In genomic region chr8:107139704-107140470, GRCm38 (mm10) we compare ENCODE assay signal across 9 mouse cellular contexts. TPM values are rescaled to one million over a fixed set of nuclear protein-coding genes. Genes with fewer than 3 reads are reported as not detected.
A peak's percentile ranks its signal among the peaks of the same experiment; 100 is the strongest.
DNase-seq lines count a peak whose midpoint lies in the region; ATAC-seq lines count a peak whose summit lies in the region.
"Had no signal": no experiment of that assay in that cellular context is flagged by ENCODE, and none has a peak within 500 bp of the region (broad histone marks: within the 10 kb centered on the region; RNA-seq: fewer than 3 reads in every experiment).

No protein-coding gene starts in this region.

- no peak overlapping the region for H3K9ac ChIP-seq in midbrain, embryonic 11.5 days (ENCODE audit: low read length)
- no peak overlapping the region for H3K9ac ChIP-seq in midbrain, embryonic 13.5 days (replicated peaks)
- H3K9ac ChIP-seq: limb, embryonic 12.5 days had no signal

- no peak overlapping the region for H3K4me2 ChIP-seq in midbrain, embryonic 11.5 days
- H3K4me2 ChIP-seq in midbrain, embryonic 13.5 days (replicated peaks): no peak overlapping the region
- H3K4me2 ChIP-seq: limb, embryonic 12.5 days had no signal

- WGBS in midbrain, embryonic 11.5 days: 53% methylated on average over 13 of the region's 13 CpGs
- WGBS in midbrain, embryonic 13.5 days: 56% methylated on average over 13 of the region's 13 CpGs
- WGBS in embryonic facial prominence, embryonic 10.5 days: 52% methylated on average over 13 of the region's 13 CpGs

- H3K9me3 ChIP-seq in midbrain, embryonic 11.5 days (ENCODE audit: control insufficient read depth, low read length): no peaks in the 10 kb centered on the region
- H3K9me3 ChIP-seq in midbrain, embryonic 13.5 days: no peaks in the 10 kb centered on the region
- H3K9me3 ChIP-seq in embryonic facial prominence, embryonic 10.5 days: no peaks in the 10 kb centered on the region
- H3K9me3 ChIP-seq: limb, embryonic 12.5 days had no signal

- peaks cover 2% of the 10 kb centered on the region for H3K4me1 ChIP-seq in midbrain, embryonic 11.5 days (ENCODE audit: control insufficient read depth, insufficient read depth, low read length)
- H3K4me1 ChIP-seq in midbrain, embryonic 13.5 days (replicated peaks): no peaks in the 10 kb centered on the region
- peaks cover 26% of the 10 kb centered on the region for H3K4me1 ChIP-seq in embryonic facial prominence, embryonic 10.5 days

- H3K27ac ChIP-seq in midbrain, embryonic 11.5 days (ENCODE audit: low read depth, low read length): no peak overlapping the region
- H3K27ac ChIP-seq in midbrain, embryonic 13.5 days: no peak overlapping the region
- peak overlapping the region; percentile 40 for H3K27ac ChIP-seq in embryonic facial prominence, embryonic 10.5 days (replicated peaks)
- H3K27ac ChIP-seq: limb, embryonic 12.5 days had no signal

- H3K27me3 ChIP-seq in midbrain, embryonic 11.5 days (ENCODE audit: control insufficient read depth, insufficient read depth, low read length): no peaks in the 10 kb centered on the region
- no peaks in the 10 kb centered on the region for H3K27me3 ChIP-seq in midbrain, embryonic 13.5 days
- no peaks in the 10 kb centered on the region for H3K27me3 ChIP-seq in embryonic facial prominence, embryonic 10.5 days (replicated peaks; ENCODE audit: low read depth, poor library complexity, severe bottlenecking)
- H3K27me3 ChIP-seq: limb, embryonic 12.5 days had no signal

- H3K4me3 ChIP-seq in midbrain, embryonic 11.5 days (ENCODE audit: low read depth, low read length): no peak overlapping the region
- no peak overlapping the region for H3K4me3 ChIP-seq in midbrain, embryonic 13.5 days (replicated peaks)
- no peak overlapping the region for H3K4me3 ChIP-seq in embryonic facial prominence, embryonic 10.5 days
- H3K4me3 ChIP-seq: limb, embryonic 12.5 days had no signal

- peak; percentile 79 for DNase-seq in midbrain, embryonic 11.5 days (ENCODE audit: low spot score, missing footprints)
- DNase-seq in embryonic facial prominence, embryonic 10.5 days (ENCODE audit: low spot score): peak; percentile 30
- peak; percentile 48 for DNase-seq in heart, postnatal 4 days
- peak; percentile 78 to 84 for DNase-seq in lung, adult 18-20 months
- peak; percentile 62 for DNase-seq in thymus, postnatal 14 days
- DNase-seq in layer of hippocampus, postnatal 10 days (ENCODE audit: low spot score in 2 of 2): no peak
- DNase-seq in frontal cortex, adult 2 months (ENCODE audit: extremely low spot score in 1 of 2, low spot score in 1 of 2): no peak

- no peak for ATAC-seq in midbrain, embryonic 11.5 days (ENCODE audit: low FRiP score)
- ATAC-seq in midbrain, embryonic 13.5 days: no peak

- H3K36me3 ChIP-seq in midbrain, embryonic 11.5 days (ENCODE audit: control insufficient read depth, insufficient read depth, low read length): no peaks in the 10 kb centered on the region
- no peaks in the 10 kb centered on the region for H3K36me3 ChIP-seq in midbrain, embryonic 13.5 days
- H3K36me3 ChIP-seq in embryonic facial prominence, embryonic 10.5 days (replicated peaks): no peaks in the 10 kb centered on the region
- H3K36me3 ChIP-seq: limb, embryonic 12.5 days had no signal

RNA-seq across cellular contexts. Expression of gene Cyb5b, which starts 10.6 kb away (rescaled TPM):
- polyA plus RNA-seq in midbrain, embryonic 11.5 days (2014; fragmentation: Nextera tagmentation; extraction: Ambion mirVana): 177 and 192 TPM in 2 replicates
- polyA plus RNA-seq in midbrain, embryonic 13.5 days (2015; fragmentation: Nextera tagmentation; extraction: Ambion mirVana): 114 and 116 TPM in 2 replicates
- 138 and 149 TPM in 2 replicates for polyA plus RNA-seq in embryonic facial prominence, embryonic 10.5 days (2016; fragmentation: Nextera tagmentation; extraction: Ambion mirVana)
- 10 to 100 TPM; 55.6 to 59.6 TPM for total RNA-seq in heart, postnatal 4 days (2021)
- total RNA-seq in layer of hippocampus, postnatal 10 days (2021): 100 to 1,000 TPM in 1 of 2 experiments, 10 to 100 TPM in 1; 97.0 to 102 TPM
- 108 TPM in 2 replicates for polyA plus RNA-seq in frontal cortex, adult 2 months (2012; rRNA removed)

RNA-seq across cellular contexts. Expression of gene Terf2, which starts 43.5 kb away (rescaled TPM):
- 16.4 and 16.6 TPM in 2 replicates for polyA plus RNA-seq in midbrain, embryonic 11.5 days (2014; fragmentation: Nextera tagmentation; extraction: Ambion mirVana)
- 26.9 and 29.3 TPM in 2 replicates for polyA plus RNA-seq in midbrain, embryonic 13.5 days (2015; fragmentation: Nextera tagmentation; extraction: Ambion mirVana)
- 18.5 and 20.5 TPM in 2 replicates for polyA plus RNA-seq in embryonic facial prominence, embryonic 10.5 days (2016; fragmentation: Nextera tagmentation; extraction: Ambion mirVana)
- 10 to 100 TPM; 20.2 to 25.1 TPM for total RNA-seq in heart, postnatal 4 days (2021)
- total RNA-seq in layer of hippocampus, postnatal 10 days (2021): 10 to 100 TPM; 36.0 to 36.6 TPM
- polyA plus RNA-seq in frontal cortex, adult 2 months (2012; rRNA removed): 33.2 and 34.8 TPM in 2 replicates

Comparison
In these comparisons a context has a peak if more than half of its experiments do, and no peak if none do; other contexts are left out.
1. DNase-seq: peak in midbrain, embryonic 11.5 days (single experiment), embryonic facial prominence, embryonic 10.5 days (single experiment), heart, postnatal 4 days (single experiment), lung, adult 18-20 months (2 of 2) and thymus, postnatal 14 days (single experiment); none in layer of hippocampus, postnatal 10 days (0 of 2) and frontal cortex, adult 2 months (0 of 2).